Mouse (Mus musculus): Measurements from ENCODE around the gene Olfr56. TPM values are rescaled to one million over a fixed set of nuclear protein-coding genes. Genes with fewer than 3 reads are reported as not detected.

The Olfr56 gene
- total and polyA plus RNA-seq, 2 experiments from 2014 or later, result 1.7 TPM; not detected in 1

GRCm38 (mm10) chr11:49095367-49095766 lies 116.7 kb downstream of the Olfr56 start:
- Histone ChIP-seq H3K9ac (replicated peaks; ENCODE audit: low read depth, low read length) (no peak overlapping the region), H3K4me2 (ENCODE audit: low read depth, low read length) (no peak overlapping the region), H3K9me3 (replicated peaks; ENCODE audit: control insufficient read depth, low read length) (no peaks in the 10 kb centered on the region), H3K4me3 (ENCODE audit: low read depth, low read length) (no peak overlapping the region), H3K27ac (ENCODE audit: low read depth) (no peak overlapping the region), H3K36me3 (replicated peaks; ENCODE audit: control insufficient read depth, insufficient read depth, low read length) (no peaks in the 10 kb centered on the region), H3K4me1 (ENCODE audit: control insufficient read depth, insufficient read depth) (no peaks in the 10 kb centered on the region), H3K27me3 (ENCODE audit: control insufficient read depth, insufficient read depth, low read length) (no peaks in the 10 kb centered on the region)
- 80% methylated on average over 4 of the region's 4 CpGs for WGBS
- TF ChIP-seq EP300 (IDR thresholded peaks at IDR 0.05; ENCODE audit: low read depth) (no peak), CTCF (IDR thresholded peaks at IDR 0.05; ENCODE audit: low read depth) (no peak)
- DNase-seq (ENCODE audit: low spot score) (no peak), ATAC-seq (ENCODE audit: insufficient read depth, low read depth) (no peak)

- no peak overlapping the region for H3K27ac ChIP-seq (ENCODE audit: low read depth)
- WGBS, result 69% methylated on average over 3 of the region's 3 CpGs
- no peaks in the 10 kb centered on the region for H3K36me3 ChIP-seq (replicated peaks; ENCODE audit: control insufficient read depth, insufficient read depth, low read length)
- no peak overlapping the region for H3K4me2 ChIP-seq (ENCODE audit: low read depth, low read length)
- no peak overlapping the region for H3K4me3 ChIP-seq (ENCODE audit: low read depth, low read length)
- H3K27me3 ChIP-seq (ENCODE audit: control insufficient read depth, insufficient read depth, low read length), result no peaks in the 10 kb centered on the region
- no peaks in the 10 kb centered on the region for H3K4me1 ChIP-seq (ENCODE audit: control insufficient read depth, insufficient read depth)
- no peak overlapping the region for H3K9ac ChIP-seq (replicated peaks; ENCODE audit: low read depth, low read length)
- no peak for ATAC-seq (ENCODE audit: insufficient read depth, low read depth)
- no peak for DNase-seq (ENCODE audit: low spot score)
- H3K9me3 ChIP-seq (replicated peaks; ENCODE audit: control insufficient read depth, low read length), result no peaks in the 10 kb centered on the region
- TF ChIP-seq EP300 (IDR thresholded peaks at IDR 0.05; ENCODE audit: low read depth), result no peak
- no peak for TF ChIP-seq CTCF (IDR thresholded peaks at IDR 0.05; ENCODE audit: low read depth)
Observed at GRCm38 (mm10) chr11:49100409-49100808, 121.7 kb downstream of the Olfr56 start.

- H3K4me1 ChIP-seq (ENCODE audit: control insufficient read depth, insufficient read depth), result no peaks in the 10 kb centered on the region
- TF ChIP-seq CTCF (IDR thresholded peaks at IDR 0.05; ENCODE audit: low read depth) (no peak), EP300 (IDR thresholded peaks at IDR 0.05; ENCODE audit: low read depth) (no peak)
- DNase-seq (ENCODE audit: low spot score) (no peak), ATAC-seq (ENCODE audit: insufficient read depth, low read depth) (no peak)
- no peak overlapping the region for H3K27ac ChIP-seq (ENCODE audit: low read depth)
- no peak overlapping the region for H3K9ac ChIP-seq (replicated peaks; ENCODE audit: low read depth, low read length)
- H3K27me3 ChIP-seq (ENCODE audit: control insufficient read depth, insufficient read depth, low read length), result no peaks in the 10 kb centered on the region
- WGBS, result 44% methylated on average over 5 of the region's 5 CpGs
- no peaks in the 10 kb centered on the region for H3K36me3 ChIP-seq (replicated peaks; ENCODE audit: control insufficient read depth, insufficient read depth, low read length)
- H3K9me3 ChIP-seq (replicated peaks; ENCODE audit: control insufficient read depth, low read length), result no peaks in the 10 kb centered on the region
- H3K4me3 ChIP-seq (ENCODE audit: low read depth, low read length), result no peak overlapping the region
- no peak overlapping the region for H3K4me2 ChIP-seq (ENCODE audit: low read depth, low read length)
Observed at GRCm38 (mm10) chr11:49101500-49101899, 122.8 kb downstream of the Olfr56 start.

- Histone ChIP-seq H3K36me3 (replicated peaks; ENCODE audit: control insufficient read depth, insufficient read depth, low read length) (no peaks in the 10 kb centered on the region), H3K9ac (replicated peaks; ENCODE audit: low read depth, low read length) (no peak overlapping the region), H3K4me1 (ENCODE audit: control insufficient read depth, insufficient read depth) (no peaks in the 10 kb centered on the region), H3K27me3 (ENCODE audit: control insufficient read depth, insufficient read depth, low read length) (no peaks in the 10 kb centered on the region), H3K27ac (ENCODE audit: low read depth) (no peak overlapping the region), H3K4me2 (ENCODE audit: low read depth, low read length) (0 out of 2 replicates have a peak overlapping the region, but pooled peaks have one; percentile 2), H3K9me3 (replicated peaks; ENCODE audit: control insufficient read depth, low read length) (no peaks in the 10 kb centered on the region), H3K4me3 (ENCODE audit: low read depth, low read length) (no peak overlapping the region)
- peak; percentile 87 for TF ChIP-seq CTCF (IDR thresholded peaks at IDR 0.05; ENCODE audit: low read depth)
- TF ChIP-seq EP300 (IDR thresholded peaks at IDR 0.05; ENCODE audit: low read depth), result no peak
- WGBS, result 15% methylated on average over 8 of the region's 8 CpGs
- ATAC-seq (ENCODE audit: insufficient read depth, low read depth), result peak; percentile 57
- DNase-seq (ENCODE audit: low spot score), result peak; percentile 71
Observed at GRCm38 (mm10) chr11:49103047-49103693, 124.5 kb downstream of the Olfr56 start.

- Histone ChIP-seq H3K27ac (ENCODE audit: low read depth) (no peak overlapping the region), H3K9ac (replicated peaks; ENCODE audit: low read depth, low read length) (no peak overlapping the region), H3K36me3 (replicated peaks; ENCODE audit: control insufficient read depth, insufficient read depth, low read length) (no peaks in the 10 kb centered on the region), H3K27me3 (ENCODE audit: control insufficient read depth, insufficient read depth, low read length) (no peaks in the 10 kb centered on the region), H3K9me3 (replicated peaks; ENCODE audit: control insufficient read depth, low read length) (no peaks in the 10 kb centered on the region), H3K4me1 (ENCODE audit: control insufficient read depth, insufficient read depth) (no peaks in the 10 kb centered on the region), H3K4me3 (ENCODE audit: low read depth, low read length) (no peak overlapping the region), H3K4me2 (ENCODE audit: low read depth, low read length) (no peak overlapping the region)
- DNase-seq (ENCODE audit: low spot score) (no peak), ATAC-seq (ENCODE audit: insufficient read depth, low read depth) (no peak)
- WGBS, result 53% methylated on average over 1 of the region's 1 CpGs
- no peak for TF ChIP-seq CTCF (IDR thresholded peaks at IDR 0.05; ENCODE audit: low read depth)
- TF ChIP-seq EP300 (IDR thresholded peaks at IDR 0.05; ENCODE audit: low read depth), result no peak
Observed at GRCm38 (mm10) chr11:49105752-49106151, 127.1 kb downstream of the Olfr56 start.
